Mouse (Mus musculus) kidney, adult 11 months (tissue): Measurements from ENCODE around the gene Utp20.
"Not testable (repeated sequence)": the region's sequence is repeated elsewhere in the genome, so short reads cannot be mapped to it uniquely, and the experiment has no call there.

ENCODE experiments used
- DNase-seq: peaks from one replicate; pipeline ENCODE4 v3.0.0; 2022

Utp20 gene

DNA sequence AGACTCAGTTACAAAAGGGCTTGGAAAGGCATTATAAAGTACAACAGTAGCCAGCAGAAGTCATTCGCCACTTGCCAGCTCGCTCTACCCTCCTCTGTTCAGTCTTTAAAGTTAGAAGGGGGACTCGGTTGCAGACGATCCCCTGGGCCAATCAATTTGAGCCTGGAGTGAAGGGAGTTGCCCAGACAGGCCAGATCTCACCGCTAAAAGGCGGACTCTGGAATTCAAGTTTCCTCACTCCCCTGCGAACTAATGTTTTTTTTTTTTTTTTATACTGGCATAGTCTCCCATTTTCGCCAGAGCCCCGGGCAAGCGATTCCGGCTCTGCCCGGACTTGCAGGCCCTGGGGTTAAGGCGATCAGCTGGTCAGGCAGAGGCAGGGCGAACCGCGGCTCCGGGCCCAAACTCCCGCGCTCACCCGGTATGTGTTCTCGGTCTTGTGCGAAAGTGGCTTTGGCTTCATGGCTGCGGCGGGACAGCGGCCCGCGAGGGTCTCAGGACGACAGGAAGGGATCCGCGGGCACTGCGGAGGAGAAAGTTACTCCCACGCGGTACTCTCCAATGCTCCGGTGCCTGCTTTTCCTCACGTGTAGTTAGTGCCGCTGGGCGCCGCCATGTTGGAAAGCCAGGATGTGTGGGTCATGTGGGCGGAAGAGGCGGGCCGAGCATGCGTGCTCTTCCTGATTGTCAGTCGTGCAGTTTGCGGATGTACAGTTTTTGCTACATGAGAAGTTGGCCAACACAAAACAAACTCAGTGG, at the start of gene Utp20:
Gene Utp20, minus strand, starts transcription at position 617 of the 759 bp plus-strand sequence.
- DNase-seq: peak; percentile 76

DNA sequence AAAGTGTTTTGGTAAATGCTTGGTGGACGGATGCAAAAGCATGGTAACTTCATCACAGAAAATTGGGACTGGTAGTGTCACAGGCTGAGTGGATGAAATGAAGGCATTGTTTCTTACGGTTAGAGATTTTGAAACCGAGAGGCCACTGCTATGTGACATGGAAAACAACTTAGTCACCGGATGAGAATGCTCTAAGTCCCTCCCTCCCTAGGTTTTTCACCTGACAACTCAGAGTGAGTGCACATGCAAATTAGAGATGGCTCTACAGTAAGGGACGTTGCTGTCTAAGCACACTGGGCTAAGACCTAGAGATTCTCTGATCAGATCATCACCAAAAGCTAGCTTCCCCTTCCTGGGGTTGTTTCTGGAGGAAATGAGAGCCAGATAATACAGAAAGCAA, 48.3 kb upstream of the Utp20 start:
- no peak for DNase-seq

DNA sequence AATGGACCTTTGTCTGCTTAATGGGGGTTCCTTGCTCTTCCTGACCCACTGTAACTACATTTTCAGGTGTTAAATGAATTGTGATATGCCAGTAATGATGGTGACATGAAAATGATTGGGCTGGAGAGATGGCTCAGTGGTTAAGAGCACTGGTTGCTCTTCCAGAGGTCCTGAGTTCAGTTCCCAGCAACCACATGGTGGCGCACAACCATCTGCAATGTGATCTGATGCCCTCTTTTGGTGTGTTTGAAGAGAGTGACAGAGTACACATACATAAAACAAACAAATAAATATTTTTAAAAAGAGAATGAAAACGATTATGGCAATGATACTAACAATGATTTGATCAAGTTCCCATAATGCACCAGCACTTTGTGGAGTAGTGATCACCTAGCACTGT, 39.4 kb upstream of the Utp20 start:
- no peak for DNase-seq

DNA sequence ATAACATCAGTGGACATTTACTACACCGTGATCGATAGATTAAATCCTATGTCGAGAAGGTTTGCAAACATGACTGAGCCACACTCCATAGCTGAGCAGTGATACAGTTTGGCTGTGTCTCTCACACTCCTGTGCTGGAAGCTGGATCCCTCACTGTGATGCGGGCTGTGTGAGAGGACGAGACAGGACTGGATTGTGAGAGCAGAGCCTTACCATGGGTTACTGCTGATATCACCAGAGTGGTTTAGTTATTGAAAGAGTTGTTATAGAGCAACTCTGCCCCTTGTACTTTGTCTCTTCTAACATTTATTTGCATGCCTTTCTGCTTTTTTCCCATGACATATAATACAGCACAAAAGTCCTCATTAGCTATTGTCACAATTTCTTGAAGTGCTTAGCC, 35.7 kb upstream of the Utp20 start:
- DNase-seq: no peak

DNA sequence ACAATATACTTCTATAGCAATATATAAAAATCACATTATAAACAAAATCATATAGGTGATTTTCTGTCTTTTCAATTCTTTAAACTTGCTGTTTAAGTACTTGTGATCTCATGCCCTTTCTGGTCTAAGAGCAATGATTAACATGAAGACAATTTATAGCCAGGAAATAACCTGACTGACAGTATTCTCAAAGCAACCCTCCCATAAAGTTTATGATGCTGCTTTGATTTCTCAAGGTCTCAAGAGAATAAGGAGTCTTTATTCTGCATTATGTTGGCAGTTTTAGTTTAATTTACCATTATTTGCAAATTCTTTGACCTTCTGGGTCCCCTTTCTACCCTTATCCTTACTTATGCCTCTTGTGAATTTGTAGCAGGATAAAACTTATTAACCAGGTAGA, 34.8 kb upstream of the Utp20 start:
- no peak for DNase-seq

DNA sequence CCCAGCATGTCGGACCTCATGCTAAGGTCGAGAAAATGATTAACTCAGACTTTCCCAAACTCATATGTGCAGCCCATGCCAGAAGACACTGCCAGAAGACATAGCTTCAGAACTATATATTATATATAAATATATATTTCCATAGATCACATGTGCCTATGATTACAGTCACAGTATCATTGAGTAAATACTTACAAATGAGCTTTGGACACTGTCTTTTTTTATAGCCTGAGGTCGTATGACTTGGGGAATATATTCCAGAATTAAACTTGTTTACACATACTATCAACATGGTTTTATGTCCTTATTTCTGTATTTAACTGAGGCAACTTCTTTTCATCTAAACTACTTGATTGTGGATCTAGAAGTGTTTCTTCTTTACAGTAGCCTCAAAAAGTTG, 34.3 kb upstream of the Utp20 start:
- no peak for DNase-seq

DNA sequence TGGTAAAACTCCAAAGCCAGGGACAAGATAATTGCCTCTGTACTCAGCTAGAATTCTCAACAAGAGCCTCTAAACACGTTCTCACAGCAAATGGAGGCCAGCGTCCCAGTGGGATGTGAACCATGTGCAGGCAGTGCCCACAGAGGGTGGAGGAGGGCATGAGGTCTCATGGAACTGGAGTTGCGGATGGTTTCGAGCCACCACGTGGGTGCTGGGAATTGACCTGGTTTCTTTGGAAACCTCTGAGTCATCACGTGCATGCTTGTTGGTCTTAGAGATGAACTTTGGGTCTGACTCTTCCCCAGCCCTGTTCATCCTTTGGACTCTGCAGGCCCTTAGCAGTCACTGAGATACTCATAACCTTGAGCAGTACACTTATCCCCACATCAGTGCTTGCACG, 26.7 kb upstream of the Utp20 start:
- peak; percentile 67 for DNase-seq

DNA sequence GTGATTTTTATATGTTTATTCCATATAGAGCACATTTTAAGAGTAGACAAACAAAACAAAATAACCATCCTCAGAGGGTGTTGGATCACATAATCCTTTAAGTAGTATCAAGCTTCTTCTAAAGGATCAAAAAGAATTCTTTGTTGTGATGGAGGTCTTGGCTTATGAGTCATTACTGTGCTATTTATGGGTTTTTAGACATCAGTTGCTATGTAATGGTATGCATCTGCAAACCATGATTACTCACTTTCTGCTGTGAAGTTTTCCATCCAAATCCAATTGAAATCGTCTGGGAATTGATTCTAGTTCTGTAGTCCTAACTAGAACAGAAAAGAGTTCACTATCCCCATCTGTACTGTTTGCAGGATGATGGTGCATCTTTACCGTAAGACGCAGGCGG, 23.4 kb upstream of the Utp20 start:
- DNase-seq: no peak

DNA sequence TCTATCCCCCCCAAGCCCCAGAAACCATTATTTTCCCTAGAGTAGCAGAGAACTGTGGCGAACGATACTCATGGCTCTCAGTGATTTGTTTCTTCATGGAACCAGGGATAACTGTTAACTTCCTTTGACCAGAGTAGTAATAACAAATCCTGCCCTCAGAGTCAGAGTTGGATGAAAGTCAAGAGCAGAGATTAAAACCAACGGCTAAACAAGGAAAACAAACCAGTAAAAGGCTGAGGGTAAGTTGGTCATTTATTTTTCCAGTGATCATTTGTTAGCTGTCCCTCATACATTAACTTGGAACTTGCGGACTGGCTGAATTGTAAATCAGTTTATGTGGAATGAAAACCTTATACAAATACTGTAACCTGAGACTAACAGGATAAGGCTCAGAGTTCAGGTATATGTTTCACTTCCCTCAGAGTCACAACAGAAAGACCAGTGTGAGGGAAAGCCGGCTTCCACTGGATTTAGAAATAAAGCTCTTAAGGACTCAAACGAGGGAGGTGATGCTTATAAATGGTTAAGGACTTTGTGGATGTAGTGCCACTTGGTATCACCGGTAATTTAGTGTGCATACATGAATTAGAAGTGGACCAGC, 22.4 kb upstream of the Utp20 start:
- peak; percentile 15 for DNase-seq

DNA sequence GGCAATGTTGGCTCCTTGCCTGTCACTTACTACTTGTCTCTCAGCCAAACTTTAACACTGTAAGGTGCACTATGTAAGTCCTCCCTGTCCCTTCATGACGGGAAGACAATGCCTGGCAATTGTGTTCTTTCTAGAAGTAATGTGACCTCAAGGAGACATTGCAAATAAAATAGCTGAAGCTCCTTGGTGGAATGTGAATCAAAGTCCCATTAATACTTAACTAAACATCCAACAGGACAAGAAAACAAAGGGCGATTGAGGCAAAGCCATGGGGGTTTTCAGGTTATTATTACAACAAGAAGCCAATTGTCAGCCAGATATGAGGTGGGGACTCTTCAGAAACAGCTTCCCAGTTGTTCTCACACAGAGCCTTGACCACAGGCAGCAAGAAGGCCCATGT, 7.6 kb upstream of the Utp20 start:
- DNase-seq: peak; percentile 19

DNA sequence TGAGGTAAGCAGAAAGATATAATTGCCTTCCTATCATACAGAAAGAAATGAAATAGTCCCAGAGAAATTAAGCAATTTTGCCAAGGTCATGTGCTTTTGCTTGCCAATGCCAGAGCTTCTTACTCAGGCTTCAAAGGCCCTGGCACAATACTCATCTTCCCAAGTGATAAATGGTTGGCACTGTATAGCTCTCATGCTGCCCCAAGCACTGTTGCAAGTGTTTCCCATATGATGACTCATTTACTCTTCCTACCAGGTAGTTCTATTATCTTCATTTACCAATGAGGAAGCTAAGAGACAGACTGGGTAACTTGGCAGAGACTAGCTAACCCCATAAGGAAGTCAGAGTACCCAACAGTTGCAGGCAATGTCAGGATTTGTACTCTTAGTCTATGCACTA, 1.8 kb upstream of the Utp20 start:
- no peak for DNase-seq

DNA sequence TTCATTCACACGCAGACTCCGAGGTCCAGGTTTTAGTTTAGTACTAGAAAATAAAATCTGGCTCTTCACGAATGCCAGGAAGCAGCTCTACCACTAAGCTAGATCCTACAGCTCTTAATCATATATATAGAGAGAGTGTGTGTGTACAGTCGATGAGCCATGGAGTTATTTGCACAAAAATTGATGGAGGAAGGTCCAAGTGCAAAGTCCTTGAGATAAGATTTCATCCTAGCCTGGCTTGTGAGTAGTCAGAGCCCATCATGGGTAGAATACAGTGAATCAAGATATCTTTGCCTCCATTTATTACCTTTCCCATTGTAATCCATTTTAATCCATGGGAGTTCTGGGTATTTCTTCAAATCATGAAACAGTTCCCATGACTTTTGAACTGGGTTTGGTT, 992 bp upstream of the Utp20 start:
- DNase-seq: no peak

DNA sequence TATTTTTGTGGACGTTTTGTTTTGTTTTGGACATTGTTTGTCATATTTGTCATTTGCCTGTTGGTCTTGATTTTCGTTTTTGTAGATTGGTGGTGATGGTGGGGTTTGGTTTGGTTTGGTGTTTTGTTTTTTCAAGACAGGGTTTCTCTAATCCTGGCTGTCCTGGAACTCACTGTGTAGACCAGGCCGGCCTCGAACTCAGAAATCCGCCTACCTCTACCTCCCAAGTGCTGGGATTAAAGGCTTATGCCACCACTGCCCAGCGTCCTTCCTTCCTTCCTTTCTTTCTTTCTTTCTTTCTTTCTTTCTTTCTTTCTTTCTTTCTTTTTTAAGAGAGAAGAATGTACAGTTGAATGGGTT, 323 bp upstream of the Utp20 start:
- not testable (repeated sequence) for DNase-seq

DNA sequence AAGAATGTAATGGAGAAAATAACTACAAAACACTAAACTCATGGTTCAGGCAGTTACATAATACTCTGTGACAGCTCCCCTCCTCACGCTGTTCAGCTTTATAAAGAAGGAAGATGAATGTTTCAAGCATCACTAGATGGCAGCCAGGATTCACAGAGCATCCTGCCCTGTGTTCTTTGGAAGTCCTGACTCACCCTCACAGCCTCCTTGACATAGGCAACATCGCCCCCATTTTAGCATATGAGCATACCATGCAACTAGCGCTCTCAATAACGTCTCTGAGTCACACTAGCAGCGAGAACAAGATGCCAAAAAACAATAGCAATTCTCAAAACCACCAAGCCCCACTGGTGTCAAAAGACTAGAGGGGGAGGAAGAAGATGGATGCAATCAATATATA, 9.3 kb downstream of the Utp20 start:
- no peak for DNase-seq

DNA sequence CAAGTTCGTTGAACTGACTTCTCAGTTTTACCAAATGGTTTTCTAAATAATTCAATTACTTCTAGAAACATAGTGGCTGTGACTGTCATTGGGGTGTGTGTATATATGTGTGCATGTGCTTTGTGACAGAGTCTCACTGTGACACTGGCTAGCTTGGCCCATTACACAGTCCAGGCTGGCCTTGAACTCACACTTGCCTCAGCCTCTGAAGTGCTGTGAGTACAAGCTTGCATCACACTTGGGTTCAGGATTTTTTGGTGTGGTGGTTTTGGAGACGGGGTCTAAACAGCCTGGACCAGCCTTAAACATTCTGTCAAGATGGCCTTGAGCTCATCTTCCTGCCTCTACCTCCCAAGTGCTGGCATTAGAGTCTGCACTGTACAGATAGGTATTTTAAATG, 11.3 kb downstream of the Utp20 start:
- no peak for DNase-seq

DNA sequence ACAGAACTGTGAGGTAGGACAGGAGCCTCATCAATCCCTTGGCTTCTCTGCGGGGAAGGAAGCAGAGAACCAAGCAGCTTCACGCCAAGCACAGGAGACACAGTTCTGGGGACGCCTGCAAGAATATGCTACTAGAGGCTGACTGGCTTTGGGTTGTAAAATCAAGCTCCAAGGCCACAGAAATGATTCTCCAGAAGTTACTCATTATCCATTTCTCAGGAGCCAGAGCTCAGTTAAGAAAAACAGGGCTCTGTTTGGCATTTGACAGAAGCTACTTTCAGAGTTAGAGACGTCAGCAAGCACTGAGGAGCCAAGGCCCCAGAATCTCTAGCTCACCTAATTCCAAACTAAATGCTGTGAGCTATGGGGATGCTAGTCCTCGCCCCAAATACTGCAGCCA, 14.9 kb downstream of the Utp20 start:
- peak; percentile 61 for DNase-seq

DNA sequence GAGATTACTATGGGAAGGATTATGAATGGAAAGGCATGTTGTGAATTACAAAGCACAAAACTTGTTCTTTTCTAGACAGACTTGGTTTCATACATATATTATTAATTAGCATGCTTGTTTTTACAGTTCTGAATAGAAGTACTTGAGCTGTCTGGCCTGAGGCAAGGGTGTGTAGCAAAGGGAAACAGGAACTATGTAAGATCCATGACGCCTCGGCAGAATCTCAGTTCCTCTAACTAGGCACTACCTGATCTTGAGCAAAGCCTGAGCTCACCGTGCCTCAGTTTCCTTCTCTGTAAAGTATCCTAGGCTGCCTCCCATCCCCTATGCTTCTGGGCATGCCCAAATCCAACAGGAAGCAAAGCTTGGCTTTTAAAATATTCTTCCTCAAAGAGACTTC, 24.4 kb downstream of the Utp20 start:
- no peak for DNase-seq

DNA sequence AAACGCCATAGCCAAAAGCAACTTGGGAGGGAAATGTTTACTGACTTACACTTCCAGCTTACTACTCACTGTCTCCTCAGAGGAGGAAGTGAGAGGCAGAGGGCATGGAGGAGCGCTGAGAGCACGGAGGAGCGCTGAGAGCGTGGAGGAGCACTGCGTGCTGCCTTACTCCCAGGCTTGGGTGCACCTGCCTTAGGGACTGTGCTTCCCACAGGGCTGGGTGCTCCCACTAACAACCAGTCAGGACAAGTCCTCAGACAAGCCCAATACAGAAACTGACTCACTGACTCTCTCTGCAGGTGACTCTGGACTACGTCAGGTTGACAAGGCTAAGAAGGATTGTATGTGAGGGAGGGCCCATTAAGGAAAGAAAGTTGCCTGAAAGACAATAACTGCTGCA, 27.2 kb downstream of the Utp20 start:
- no peak for DNase-seq

DNA sequence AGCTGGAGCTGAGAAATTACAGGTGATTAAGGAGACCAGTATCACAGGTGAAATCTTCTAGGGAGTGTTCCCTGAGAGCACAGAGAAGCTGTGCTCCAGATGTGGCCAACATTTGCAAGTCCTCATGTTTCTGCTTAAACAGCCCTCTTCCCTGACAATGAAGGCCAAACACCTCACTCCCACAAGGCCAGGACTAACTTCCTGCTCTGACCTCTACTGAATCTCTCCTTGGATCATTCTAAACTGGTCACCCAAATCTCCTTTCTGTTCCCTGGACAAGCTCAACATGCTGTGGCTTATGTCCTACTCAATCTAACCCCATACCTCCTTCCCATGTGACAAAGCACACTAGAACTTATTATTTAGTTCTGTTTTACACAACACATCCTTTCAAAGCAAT, 29.2 kb downstream of the Utp20 start:
- no peak for DNase-seq

DNA sequence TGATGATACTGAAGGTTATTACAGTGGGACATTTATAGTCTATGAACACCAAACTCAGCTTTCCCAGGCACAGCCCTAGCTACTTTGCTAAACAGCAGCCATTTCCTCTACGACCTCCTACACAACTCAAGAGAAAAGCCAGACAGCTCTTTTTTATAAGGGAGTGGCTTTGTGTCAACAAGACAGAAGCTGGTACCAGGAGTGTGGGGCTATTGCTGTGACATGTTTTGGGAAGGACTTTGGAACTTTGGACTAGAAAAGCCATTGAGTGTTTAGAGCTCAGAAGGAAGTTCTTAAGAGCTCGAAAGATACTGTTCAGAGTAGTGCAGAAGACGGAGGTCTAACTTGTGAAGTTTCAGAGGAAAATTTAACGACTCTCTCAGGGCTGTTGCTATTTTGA, 29.7 kb downstream of the Utp20 start:
- no peak for DNase-seq

DNA sequence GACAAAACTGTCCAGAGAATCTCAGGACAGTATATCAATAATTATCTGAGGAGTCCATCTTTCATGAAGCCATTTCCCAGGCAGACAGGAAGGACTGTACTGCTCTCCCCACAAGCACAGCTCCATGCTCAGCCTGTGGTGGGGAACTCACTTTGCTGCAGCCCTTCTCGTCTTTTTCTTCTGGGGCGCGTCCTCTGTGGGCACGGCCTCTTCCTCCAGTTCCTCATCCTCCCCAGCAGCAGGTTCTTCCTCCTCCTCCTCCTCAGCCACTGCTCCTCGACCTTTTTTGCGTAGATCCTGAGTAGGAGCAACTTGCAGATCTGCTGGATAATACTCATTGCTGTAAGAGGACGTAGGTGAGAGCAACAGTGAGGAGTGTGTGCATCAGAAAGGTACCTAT, 31.4 kb downstream of the Utp20 start:
- no peak for DNase-seq

DNA sequence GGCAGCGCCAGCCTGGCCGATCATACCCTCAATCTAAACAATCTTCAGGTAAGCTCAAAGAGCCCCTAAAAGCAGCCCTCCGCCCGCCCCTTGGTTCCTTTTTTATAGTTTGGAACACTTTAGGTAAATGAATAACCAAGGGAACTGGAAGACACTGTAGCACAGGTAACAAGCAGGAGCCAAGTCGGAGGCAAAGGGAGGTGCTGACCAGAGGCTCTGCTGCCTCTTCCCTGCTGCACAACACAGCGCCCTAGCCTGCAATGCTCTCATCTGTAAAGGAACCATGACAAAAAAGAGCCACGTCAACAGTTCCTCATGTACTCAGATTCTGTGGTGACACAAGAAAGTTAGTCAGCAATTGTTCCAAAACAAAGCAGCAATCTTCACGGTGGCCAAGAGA, 32.0 kb downstream of the Utp20 start:
- peak; percentile 40 for DNase-seq

DNA sequence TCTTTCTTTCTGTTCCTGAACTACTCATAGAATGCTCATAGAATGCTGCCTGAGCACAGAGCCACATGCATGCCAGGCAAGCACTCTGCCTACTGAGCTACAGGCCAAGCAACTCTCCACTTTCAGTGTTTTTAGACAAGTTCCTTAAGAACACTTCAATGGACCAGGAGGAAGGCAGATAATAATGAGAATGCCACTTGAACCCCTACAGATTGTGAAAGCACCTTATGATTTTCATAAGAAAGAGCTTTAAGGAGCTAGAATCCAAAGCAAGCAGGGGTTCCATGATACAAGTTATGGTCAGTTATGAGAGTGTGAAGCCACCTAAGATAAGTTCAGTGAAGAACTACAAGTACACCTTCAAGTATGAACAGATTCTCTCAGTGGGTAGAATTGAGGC, 32.9 kb downstream of the Utp20 start:
- DNase-seq: no peak

DNA sequence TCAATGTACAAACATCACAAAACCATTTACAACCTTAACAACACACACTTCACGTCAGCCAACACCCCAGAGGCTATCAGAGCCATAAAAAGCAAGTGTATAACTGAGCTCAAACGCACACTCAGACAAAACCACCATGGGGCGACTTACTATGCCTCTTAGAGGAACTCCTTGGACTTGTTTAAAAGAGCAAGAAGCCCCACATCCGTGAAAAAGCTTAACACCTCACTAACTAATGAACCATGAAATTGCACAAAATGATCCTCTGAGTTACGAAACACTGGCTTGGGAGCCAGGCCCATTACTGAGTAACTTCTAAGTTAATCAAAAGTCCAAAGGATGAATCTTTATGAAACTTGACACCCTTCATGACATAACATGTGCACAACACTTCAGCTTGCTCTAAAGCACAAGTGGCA, 42.1 kb downstream of the Utp20 start:
- peak; percentile 70 for DNase-seq

DNA sequence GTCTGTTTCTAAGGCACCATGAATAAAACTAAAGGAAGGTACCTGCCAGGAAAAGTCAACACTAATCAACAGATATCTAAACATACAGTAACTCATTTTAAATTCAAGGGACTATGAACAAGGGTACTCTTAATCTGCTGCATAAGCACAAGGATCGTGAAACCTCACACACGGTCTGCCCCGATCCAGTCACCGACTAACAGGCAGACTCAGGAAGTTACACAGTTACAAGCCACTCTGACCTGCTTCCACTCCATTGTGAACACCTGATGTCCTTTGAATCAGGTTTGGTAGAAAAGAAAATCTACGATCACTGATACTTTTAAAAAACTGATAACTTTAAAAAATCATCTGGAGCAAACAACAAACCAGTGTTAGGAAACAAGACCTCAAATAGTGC, 42.7 kb downstream of the Utp20 start:
- peak; percentile 66 for DNase-seq
